Mouse (Mus musculus): ENCODE measurements around the gene Cd19. TPM values are rescaled to one million over a fixed set of nuclear protein-coding genes. Genes with fewer than 3 reads are reported as not detected.
"Not testable (repeated sequence)": the region's sequence is repeated elsewhere in the genome, so short reads cannot be mapped to it uniquely, and the experiment has no call there.

Gene Cd19
- polyA plus RNA-seq, 1 experiment from 2014 or later: not detected

- WGBS: 82% methylated on average over 8 of the region's 8 CpGs
- not testable (repeated sequence) for H3K4me3 ChIP-seq; ATAC-seq (ENCODE audit: low FRiP score); H3K27ac ChIP-seq; H3K36me3 ChIP-seq; H3K4me2 ChIP-seq; H3K4me1 ChIP-seq (replicated peaks); H3K27me3 ChIP-seq; H3K9ac ChIP-seq; H3K9me3 ChIP-seq
Observed at GRCm38 (mm10) chr7:126402518-126402917, 12.2 kb downstream of the Cd19 start.

GRCm38 (mm10) chr7:126399548-126399947, 15.1 kb downstream of the Cd19 start:
- Histone ChIP-seq H3K27me3 (no peaks in the 10 kb centered on the region), H3K36me3 (no peaks in the 10 kb centered on the region), H3K27ac (no peak overlapping the region), H3K4me1 (replicated peaks) (peaks cover 11% of the 10 kb centered on the region; the same call in 1 of the 2 replicates), H3K9ac (no peak overlapping the region), H3K9me3 (no peaks in the 10 kb centered on the region), H3K4me3 (no peak overlapping the region), H3K4me2 (no peak overlapping the region)
- WGBS: 17% methylated on average over 5 of the region's 5 CpGs
- ATAC-seq (ENCODE audit: low FRiP score): no peak

GRCm38 (mm10) chr7:126397822-126398221, 16.9 kb downstream of the Cd19 start:
- no peak overlapping the region for H3K4me2 ChIP-seq
- ATAC-seq (ENCODE audit: low FRiP score): no peak
- H3K9me3 ChIP-seq: no peaks in the 10 kb centered on the region
- no peak overlapping the region for H3K4me3 ChIP-seq
- H3K4me1 ChIP-seq (replicated peaks): peaks cover 11% of the 10 kb centered on the region; the same call in 1 of the 2 replicates
- WGBS: 94% methylated on average over 4 of the region's 4 CpGs
- H3K36me3 ChIP-seq: no peaks in the 10 kb centered on the region
- no peaks in the 10 kb centered on the region for H3K27me3 ChIP-seq
- H3K27ac ChIP-seq: no peak overlapping the region
- no peak overlapping the region for H3K9ac ChIP-seq

- H3K4me3 ChIP-seq: peak overlapping the region; percentile 4; the same call in 1 of the 2 replicates
- WGBS: 63% methylated on average over 6 of the region's 6 CpGs
Observed at GRCm38 (mm10) chr7:126397221-126397620, 17.5 kb downstream of the Cd19 start.

GRCm38 (mm10) chr7:126396298-126397119, 18.2 kb downstream of the Cd19 start, which contains the start of gene Nfatc2ip:
Gene Nfatc2ip (minus strand): TSS chr7:126396737.
- WGBS: under 1% methylated on average over 53 of the region's 59 CpGs
- peak within 1 kb of the TSS; percentile 83 for H3K4me2 ChIP-seq
- peak within 1 kb of the TSS; percentile 86 for H3K4me3 ChIP-seq
- no peaks in the 10 kb centered on the region for H3K27me3 ChIP-seq
- peaks cover 11% of the 10 kb centered on the region; the same call in 1 of the 2 replicates for H3K4me1 ChIP-seq (replicated peaks)
- H3K9me3 ChIP-seq: no peaks in the 10 kb centered on the region
- peak within 1 kb of the TSS; percentile 77 for H3K27ac ChIP-seq
- ATAC-seq (ENCODE audit: low FRiP score): peak; percentile 100
- peak within 1 kb of the TSS; percentile 82 for H3K9ac ChIP-seq
- peaks cover 3% of the 10 kb centered on the region; the same call in 1 of the 2 replicates for H3K36me3 ChIP-seq

More at GRCm38 (mm10) chr7:126397221-126397620, 17.5 kb downstream of the Cd19 start:
- Histone ChIP-seq H3K36me3 (no peaks in the 10 kb centered on the region), H3K4me2 (peak overlapping the region; percentile 36), H3K4me1 (replicated peaks) (peaks cover 11% of the 10 kb centered on the region; the same call in 1 of the 2 replicates), H3K27ac (no peak overlapping the region), H3K9ac (no peak overlapping the region), H3K27me3 (no peaks in the 10 kb centered on the region), H3K9me3 (no peaks in the 10 kb centered on the region)
- ATAC-seq (ENCODE audit: low FRiP score): no peak

GRCm38 (mm10) chr7:126392086-126392884, 22.4 kb downstream of the Cd19 start:
- Histone ChIP-seq H3K4me1 (replicated peaks) (peaks cover 11% of the 10 kb centered on the region; the same call in 1 of the 2 replicates), H3K36me3 (peaks cover 44% of the 10 kb centered on the region)
- H3K4me2 ChIP-seq; H3K9me3 ChIP-seq; H3K4me3 ChIP-seq; ATAC-seq (ENCODE audit: low FRiP score); H3K27ac ChIP-seq; H3K27me3 ChIP-seq; H3K9ac ChIP-seq: not testable (repeated sequence)
- WGBS: 93% methylated on average over 7 of the region's 7 CpGs

- WGBS: 100% methylated on average over 1 of the region's 1 CpGs
- H3K27ac ChIP-seq: no peak overlapping the region
- H3K4me3 ChIP-seq: no peak overlapping the region
- H3K4me1 ChIP-seq (replicated peaks): no peaks in the 10 kb centered on the region
- ATAC-seq (ENCODE audit: low FRiP score): no peak
- no peaks in the 10 kb centered on the region for H3K9me3 ChIP-seq
- H3K9ac ChIP-seq: no peak overlapping the region
- H3K36me3 ChIP-seq: peaks cover 73% of the 10 kb centered on the region
- no peaks in the 10 kb centered on the region for H3K27me3 ChIP-seq
- H3K4me2 ChIP-seq: no peak overlapping the region
Observed at GRCm38 (mm10) chr7:126388185-126388584, 26.5 kb downstream of the Cd19 start.

GRCm38 (mm10) chr7:126383565-126383964, 31.1 kb downstream of the Cd19 start:
- no peak overlapping the region for H3K4me2 ChIP-seq
- WGBS: 84% methylated on average over 5 of the region's 5 CpGs
- H3K36me3 ChIP-seq: peaks cover 41% of the 10 kb centered on the region
- ATAC-seq (ENCODE audit: low FRiP score): no peak
- no peaks in the 10 kb centered on the region; the same call in 1 of the 2 replicates for H3K4me1 ChIP-seq (replicated peaks)
- H3K4me3 ChIP-seq: no peak overlapping the region
- H3K9me3 ChIP-seq: no peaks in the 10 kb centered on the region
- H3K27me3 ChIP-seq: no peaks in the 10 kb centered on the region
- no peak overlapping the region for H3K9ac ChIP-seq
- H3K27ac ChIP-seq: no peak overlapping the region

GRCm38 (mm10) chr7:126377278-126378158, 37.2 kb downstream of the Cd19 start, which contains the start of gene Spns1:
Gene Spns1 (minus strand): TSS chr7:126377450.
- under 1% methylated on average over 33 of the region's 33 CpGs for WGBS
- Histone ChIP-seq H3K27me3 (no peaks in the 10 kb centered on the region), H3K9me3 (no peaks in the 10 kb centered on the region), H3K9ac (peak within 1 kb of the TSS; percentile 89), H3K4me2 (peak within 1 kb of the TSS; percentile 99), H3K27ac (peak within 1 kb of the TSS; percentile 86), H3K4me1 (replicated peaks) (peaks cover 30% of the 10 kb centered on the region), H3K4me3 (peak within 1 kb of the TSS; percentile 85), H3K36me3 (peaks cover 25% of the 10 kb centered on the region)
- peak; percentile 97 for ATAC-seq (ENCODE audit: low FRiP score)

GRCm38 (mm10) chr7:126376903-126377277, 37.8 kb downstream of the Cd19 start:
- peak; percentile 74 for ATAC-seq (ENCODE audit: low FRiP score)
- Histone ChIP-seq H3K4me3 (peak overlapping the region; percentile 85), H3K36me3 (peaks cover 31% of the 10 kb centered on the region), H3K27me3 (no peaks in the 10 kb centered on the region), H3K9ac (peak overlapping the region; percentile 89), H3K9me3 (no peaks in the 10 kb centered on the region), H3K27ac (peak overlapping the region; percentile 71), H3K4me2 (peak overlapping the region; percentile 99), H3K4me1 (replicated peaks) (peaks cover 30% of the 10 kb centered on the region)
- 1% methylated on average over 27 of the region's 27 CpGs for WGBS

GRCm38 (mm10) chr7:126375012-126375411, 39.7 kb downstream of the Cd19 start:
- no peak overlapping the region for H3K4me3 ChIP-seq
- no peak for ATAC-seq (ENCODE audit: low FRiP score)
- peaks cover 50% of the 10 kb centered on the region for H3K36me3 ChIP-seq
- H3K4me1 ChIP-seq (replicated peaks): peaks cover 30% of the 10 kb centered on the region
- 0 out of 2 replicates have a peak overlapping the region, but pooled peaks have one; percentile 19 for H3K9ac ChIP-seq
- no peaks in the 10 kb centered on the region for H3K27me3 ChIP-seq
- H3K27ac ChIP-seq: no peak overlapping the region
- WGBS: 78% methylated on average over 5 of the region's 5 CpGs
- no peaks in the 10 kb centered on the region for H3K9me3 ChIP-seq
- H3K4me2 ChIP-seq: no peak overlapping the region

All from hindbrain, embryonic 13.5 days (tissue).